Mouse (Mus musculus) erythroblast, embryonic 14.5 days (primary cell): ENCODE measurements around the gene Zfp428.

Experiments used
- GATA1 ChIP-seq: IDR thresholded peaks from 2 replicates; pipeline ENCODE4 v1.6.1; 2012; ENCODE audit warnings: low read length, inconsistent platforms, mixed read lengths
- TAL1 ChIP-seq: IDR thresholded peaks from 3 replicates; pipeline ENCODE4 v1.6.1; 2012; ENCODE audit warnings: low read length, inconsistent platforms, mixed read lengths

DNA sequence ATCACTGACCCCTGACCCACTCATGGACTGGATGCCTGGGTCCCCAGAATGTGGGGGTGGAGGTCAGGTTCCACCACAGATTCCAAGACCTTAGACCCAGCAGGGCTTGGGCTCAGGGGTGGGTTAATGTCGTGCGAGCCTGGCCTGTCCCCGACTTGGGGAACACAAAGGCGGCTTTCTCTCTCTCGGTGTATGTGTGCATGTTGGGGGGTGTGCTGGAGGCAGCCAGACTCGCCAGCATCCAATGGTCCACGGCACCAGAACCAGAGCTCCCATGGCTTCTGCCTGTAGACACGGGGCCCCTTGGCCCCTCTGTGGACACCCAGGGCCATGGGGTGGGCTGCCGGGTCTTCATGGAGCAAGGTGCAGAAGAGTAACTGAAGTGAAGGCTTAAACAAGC, 21.3 kb upstream of the Zfp428 start:
- no peak for TF ChIP-seq GATA1
- TF ChIP-seq TAL1, result no peak
